Comparison of ENCODE assay signal across 21 mouse cellular contexts in genomic region chr17:66212616-66213015, GRCm38 (mm10).
A peak's percentile ranks its signal among the peaks of the same experiment; 100 is the strongest.
DNase-seq lines count a peak whose midpoint lies in the region; ATAC-seq lines count a peak whose summit lies in the region.
"Had no signal": no experiment of that assay in that cellular context is flagged by ENCODE, and none has a peak within 500 bp of the region (broad histone marks: within the 10 kb centered on the region; RNA-seq: fewer than 3 reads in every experiment).

No protein-coding gene starts in this region.

- H3K36me3 ChIP-seq in liver, embryonic 11.5 days (ENCODE audit: control insufficient read depth, insufficient read depth, low read length) = no peaks in the 10 kb centered on the region
- no peaks in the 10 kb centered on the region for H3K36me3 ChIP-seq in liver, embryonic 15.5 days (replicated peaks)
- H3K36me3 ChIP-seq: forebrain, embryonic 10.5 days; hindbrain, embryonic 12.5 days; hindbrain, embryonic 15.5 days had no signal

- ATAC-seq in liver, embryonic 11.5 days (replicated peaks; ENCODE audit: low FRiP score) = peak; percentile 40; the same call in 1 of the 2 replicates
- peak; percentile 47 for ATAC-seq in liver, embryonic 15.5 days (ENCODE audit: insufficient read depth)
- ATAC-seq: forebrain, embryonic 13.5 days; forebrain, embryonic 16.5 days; Patski had no signal

- 77% methylated on average over 9 of the region's 9 CpGs for WGBS in liver, embryonic 11.5 days
- WGBS in liver, embryonic 15.5 days (ENCODE audit: insufficient replicate concordance) = 63% methylated on average over 9 of the region's 9 CpGs

- H3K4me3 ChIP-seq in liver, embryonic 11.5 days (ENCODE audit: low read depth, low read length) = no peak overlapping the region
- H3K4me3 ChIP-seq in liver, embryonic 15.5 days (replicated peaks) = no peak overlapping the region
- H3K4me3 ChIP-seq: forebrain, embryonic 10.5 days; forebrain, embryonic 13.5 days; hindbrain, embryonic 12.5 days; hindbrain, embryonic 15.5 days had no signal

- DNase-seq in liver, embryonic 11.5 days (ENCODE audit: low spot score) = no peak
- no peak for DNase-seq in liver
- DNase-seq in c-Kit-positive CD71-positive TER-119-positive erythroid progenitor cells, embryonic 14.5 days (ENCODE audit: low spot score) = peak; percentile 26
- DNase-seq in embryo, embryonic 11 days = no peak
- no peak for DNase-seq in adrenal gland, postnatal 14 days
- DNase-seq: adrenal gland, adult 2 months; adrenal gland, postnatal 25 days; cerebellum, adult 11 months; cerebellum, adult 2 months; cerebellum, adult 9-11 months; cerebellum, postnatal 25 days; gastrocnemius, postnatal 10 days; gastrocnemius, postnatal 36 days had no signal

- H3K9ac ChIP-seq in liver, embryonic 11.5 days (ENCODE audit: low read depth, low read length) = no peak overlapping the region
- no peak overlapping the region for H3K9ac ChIP-seq in liver, embryonic 15.5 days
- H3K9ac ChIP-seq: forebrain, embryonic 13.5 days; hindbrain, embryonic 12.5 days; hindbrain, embryonic 15.5 days had no signal

- no peaks in the 10 kb centered on the region for H3K9me3 ChIP-seq in liver, embryonic 11.5 days (ENCODE audit: control insufficient read depth, low read length)
- H3K9me3 ChIP-seq in liver, embryonic 15.5 days (replicated peaks) = no peaks in the 10 kb centered on the region
- H3K9me3 ChIP-seq: forebrain, embryonic 10.5 days; forebrain, embryonic 13.5 days; hindbrain, embryonic 12.5 days; hindbrain, embryonic 15.5 days had no signal

- H3K4me1 ChIP-seq in liver, embryonic 11.5 days (replicated peaks; ENCODE audit: control insufficient read depth, insufficient read depth, low read length) = no peaks in the 10 kb centered on the region
- H3K4me1 ChIP-seq in liver, embryonic 15.5 days (replicated peaks) = 0 out of 2 replicates have a peak, but pooled peaks cover 3% of the 10 kb centered on the region
- H3K4me1 ChIP-seq: forebrain, embryonic 10.5 days; forebrain, embryonic 13.5 days; hindbrain, embryonic 12.5 days; hindbrain, embryonic 15.5 days had no signal

- H3K27me3 ChIP-seq in liver, embryonic 11.5 days (replicated peaks; ENCODE audit: control insufficient read depth, insufficient read depth, low read length) = no peaks in the 10 kb centered on the region
- H3K27me3 ChIP-seq in liver, embryonic 15.5 days = no peaks in the 10 kb centered on the region
- H3K27me3 ChIP-seq: forebrain, embryonic 13.5 days; hindbrain, embryonic 12.5 days; hindbrain, embryonic 15.5 days had no signal

- H3K4me2 ChIP-seq in liver, embryonic 11.5 days = no peak overlapping the region
- H3K4me2 ChIP-seq in liver, embryonic 15.5 days = no peak overlapping the region
- H3K4me2 ChIP-seq: forebrain, embryonic 13.5 days; heart, embryonic 11.5 days; hindbrain, embryonic 12.5 days; hindbrain, embryonic 15.5 days had no signal

- no peak overlapping the region for H3K27ac ChIP-seq in liver, embryonic 11.5 days (ENCODE audit: low read depth, low read length)
- H3K27ac ChIP-seq in liver, embryonic 15.5 days (replicated peaks) = no peak overlapping the region
- H3K27ac ChIP-seq: forebrain, embryonic 10.5 days; forebrain, embryonic 13.5 days; hindbrain, embryonic 12.5 days; hindbrain, embryonic 15.5 days had no signal
